Mouse (Mus musculus): Measurements from ENCODE around the gene Teddm2. TPM values are rescaled to one million over a fixed set of nuclear protein-coding genes. Genes with fewer than 3 reads are reported as not detected.

Gene Teddm2
- 2.3 TPM for polyA plus RNA-seq (2015; fragmentation: Illumina TruSeq; extraction: RNeasy Lipid Tissue Mini Kit (QIAGEN cat#74804); ENCODE audit: low read depth, low replicate concordance)

GRCm38 (mm10) chr1:153899731-153900380 is at the start of gene Teddm2, which contains the start of gene Glul:
Gene Teddm2, minus strand, starts transcription at chr1:153900228.
Gene Glul, plus strand, starts transcription at chr1:153899944.

GRCm38 (mm10) chr1:153891442-153891841 is 8.6 kb downstream of the Teddm2 start, which contains the start of gene Teddm1a:
Gene Teddm1a, plus strand, starts transcription at chr1:153891742.

GRCm38 (mm10) chr1:153874045-153874444 is 26.0 kb downstream of the Teddm2 start, which contains the start of gene Teddm1b:
Gene Teddm1b, plus strand, starts transcription at chr1:153874345.

GRCm38 (mm10) chr1:153844042-153844441 is 56.0 kb downstream of the Teddm2 start, which contains the start of gene Rgsl1:
Gene Rgsl1, minus strand, starts transcription at chr1:153844142.

Other genes with a start within 250 kb of the Teddm2 start
- 64.5 TPM for gene Rgs8, start 247.2 kb downstream of the Teddm2 start, polyA plus RNA-seq (2015; fragmentation: Illumina TruSeq; extraction: RNeasy Lipid Tissue Mini Kit (QIAGEN cat#74804); ENCODE audit: low read depth, low replicate concordance)
- gene Rgs16, start 159.9 kb downstream of the Teddm2 start, polyA plus RNA-seq (2015; fragmentation: Illumina TruSeq; extraction: RNeasy Lipid Tissue Mini Kit (QIAGEN cat#74804); ENCODE audit: low read depth, low replicate concordance): 25.5 TPM
- 12.3 TPM for gene Rnasel, start 150.8 kb downstream of the Teddm2 start, polyA plus RNA-seq (2015; fragmentation: Illumina TruSeq; extraction: RNeasy Lipid Tissue Mini Kit (QIAGEN cat#74804); ENCODE audit: low read depth, low replicate concordance)
- 1.6 TPM for gene Rgsl1, start 56.1 kb downstream of the Teddm2 start, polyA plus RNA-seq (2015; fragmentation: Illumina TruSeq; extraction: RNeasy Lipid Tissue Mini Kit (QIAGEN cat#74804); ENCODE audit: low read depth, low replicate concordance)
- gene Teddm1b, start 25.9 kb downstream of the Teddm2 start, polyA plus RNA-seq (2015; fragmentation: Illumina TruSeq; extraction: RNeasy Lipid Tissue Mini Kit (QIAGEN cat#74804); ENCODE audit: low read depth, low replicate concordance): not detected
- not detected for gene Teddm1a, start 8.5 kb downstream of the Teddm2 start, polyA plus RNA-seq (2015; fragmentation: Illumina TruSeq; extraction: RNeasy Lipid Tissue Mini Kit (QIAGEN cat#74804); ENCODE audit: low read depth, low replicate concordance)
- 1,745 TPM for gene Glul, start 284 bp downstream of the Teddm2 start, polyA plus RNA-seq (2015; fragmentation: Illumina TruSeq; extraction: RNeasy Lipid Tissue Mini Kit (QIAGEN cat#74804); ENCODE audit: low read depth, low replicate concordance)